Mouse (Mus musculus) cerebellum, adult 2 months (tissue): ENCODE data around the gene Med20. TPM values are rescaled to one million over a fixed set of nuclear protein-coding genes. Genes with fewer than 3 reads are reported as not detected.

Experiments used
- DNase-seq, 2 experiments: peaks; one replicate each; pipeline ENCODE4 v3.0.0; 2021
- H3K27ac ChIP-seq: fragments of 200-500 bp; 2 replicates; pipeline ENCODE4 v1.5.1; 2012; ENCODE audit warnings: low read length, control low read depth, inconsistent platforms; ENCODE audit not compliant: insufficient read depth
- H3K27me3 ChIP-seq: fragments of 200-500 bp; 2 replicates; pipeline ENCODE4 v1.6.1; 2012; ENCODE audit warnings: inconsistent platforms, mild to moderate bottlenecking, low read length, moderate library complexity; ENCODE audit not compliant: control insufficient read depth, insufficient read depth
- H3K4me1 ChIP-seq: fragments of 200-500 bp; 2 replicates; pipeline ENCODE4 v1.6.1; 2011; ENCODE audit warnings: low read length; ENCODE audit not compliant: control insufficient read depth, insufficient read depth
- H3K4me3 ChIP-seq: fragments of 200-500 bp; replicated peaks from 2 replicates; pipeline ENCODE3; 2011; ENCODE audit warnings: mild to moderate bottlenecking, low read depth, low read length, control low read depth; ENCODE audit not compliant: insufficient read depth
- CTCF ChIP-seq: fragments of 200-500 bp; IDR thresholded peaks from 2 replicates; pipeline ENCODE4 v1.5.1; 2011; ENCODE audit warnings: low read depth, mild to moderate bottlenecking, control low read depth, low read length, moderate library complexity, borderline replicate concordance; ENCODE audit not compliant: insufficient read depth
- POLR2A ChIP-seq: fragments of 200-500 bp; IDR thresholded peaks from 2 replicates; pipeline ENCODE4 v1.6.1; 2011; ENCODE audit warnings: low read length, control low read depth, borderline replicate concordance; ENCODE audit not compliant: insufficient read depth
- WGBS: fragments of 180-500 bp; shearing (Covaris S2); methylation state at CpG from one replicate; pipeline ENCODE4 v1.1.7; 2018; 5-methylcytosine and 5-hydroxymethylcytosine counted together
- polyA plus RNA-seq: library from polyadenylated mRNA; depleted of rRNA; stranded (reverse); fragments of >200 nt; gene quantifications from 2 replicates; pipeline ENCODE4 v1.2.3, GENCODE M21; 2012; rRNA removed

The Med20 gene
- polyA plus RNA-seq, 1 experiment, result 43.7 TPM

DNA sequence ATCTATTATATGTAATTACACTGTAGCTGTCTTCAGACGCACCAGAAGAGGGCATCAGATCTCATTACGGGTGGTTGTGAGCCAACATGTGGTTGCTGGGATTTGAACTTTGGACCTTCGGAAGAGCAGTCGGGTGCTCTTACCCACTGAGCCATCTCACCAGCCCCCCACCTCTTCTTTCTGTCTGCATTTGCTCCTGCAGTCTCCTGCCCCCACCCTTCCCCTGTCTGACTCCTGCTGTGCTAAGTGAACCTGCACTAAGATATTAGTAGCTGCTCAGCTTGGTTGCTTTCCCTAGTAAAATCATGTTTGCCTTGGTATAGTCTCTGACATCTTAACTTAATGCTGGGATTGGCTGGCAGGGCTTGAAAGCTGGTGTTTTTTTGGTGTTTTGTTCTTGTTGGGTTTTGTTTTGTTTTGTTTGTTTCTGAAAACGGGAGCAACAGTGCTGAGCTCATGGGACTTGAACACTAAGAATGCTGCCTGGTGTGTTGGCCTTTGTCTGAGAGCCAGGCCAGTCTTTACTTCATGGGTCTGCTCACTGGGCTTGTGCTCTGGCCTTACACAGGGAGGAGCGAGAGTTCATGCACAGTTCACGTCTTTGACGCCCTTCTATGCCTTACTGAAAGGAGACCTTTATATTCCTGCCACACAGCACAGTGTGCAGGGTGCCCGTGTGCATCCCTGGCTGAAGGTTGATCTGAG is 51.8 kb downstream of the Med20 start:
- DNase-seq, result no peak
- TF ChIP-seq POLR2A (no peak), CTCF (no peak)
- Histone ChIP-seq H3K4me3 (no peak overlapping the region), H3K27me3 (no peaks in the 10 kb centered on the region), H3K4me1 (no peaks in the 10 kb centered on the region), H3K27ac (no peak overlapping the region)
- 45% methylated on average over 9 of the region's 9 CpGs for WGBS

DNA sequence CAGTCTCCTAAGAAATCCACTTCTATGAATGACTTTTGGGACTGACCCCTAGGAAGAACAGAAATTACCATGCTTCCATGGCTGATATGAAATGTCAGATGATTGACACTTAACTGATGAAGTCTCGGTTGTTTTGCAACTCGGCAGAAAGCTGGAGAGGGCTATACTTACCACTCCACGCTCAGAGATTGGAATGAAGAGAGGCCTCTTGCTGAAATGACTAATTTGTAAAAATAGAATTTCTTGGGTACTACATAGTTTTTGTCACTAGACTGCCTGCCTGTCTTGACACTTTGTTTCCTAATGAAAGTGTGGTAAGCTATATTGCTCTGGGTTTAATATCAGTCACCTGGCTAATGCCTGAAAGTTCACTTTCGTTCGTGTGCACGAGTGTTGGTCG is 53.1 kb downstream of the Med20 start:
- H3K4me1 ChIP-seq, result no peaks in the 10 kb centered on the region
- no peaks in the 10 kb centered on the region for H3K27me3 ChIP-seq
- WGBS, result 84% methylated on average over 7 of the region's 7 CpGs
- DNase-seq, result no peak
- TF ChIP-seq POLR2A (no peak), CTCF (no peak)
- no peak overlapping the region for H3K4me3 ChIP-seq
- no peak overlapping the region for H3K27ac ChIP-seq

DNA sequence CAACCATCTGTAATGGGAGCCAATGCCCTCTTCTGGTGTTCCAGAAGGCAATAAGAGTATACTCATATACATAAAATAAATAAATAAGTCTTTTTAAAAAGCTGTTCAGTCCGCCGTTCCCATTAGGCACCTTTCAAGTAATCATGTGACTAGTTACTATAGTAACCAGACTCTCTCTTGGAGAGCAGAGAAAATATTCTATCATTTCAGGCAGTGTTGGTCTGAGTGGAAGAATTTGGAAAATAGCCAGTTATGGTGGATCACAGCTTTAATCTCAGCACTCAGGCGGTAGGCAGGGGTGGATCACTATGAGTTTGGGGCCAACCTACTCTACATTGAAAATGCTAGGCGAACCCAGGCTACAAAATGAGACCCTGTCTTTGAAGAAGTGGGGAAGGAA is 57.8 kb downstream of the Med20 start:
- Histone ChIP-seq H3K27ac (no peak overlapping the region), H3K4me1 (no peaks in the 10 kb centered on the region; the same call in 1 of the 2 replicates), H3K27me3 (no peaks in the 10 kb centered on the region), H3K4me3 (no peak overlapping the region)
- WGBS, result 59% methylated on average over 4 of the region's 4 CpGs
- no peak for DNase-seq
- TF ChIP-seq CTCF, result no peak
- no peak for TF ChIP-seq POLR2A

DNA sequence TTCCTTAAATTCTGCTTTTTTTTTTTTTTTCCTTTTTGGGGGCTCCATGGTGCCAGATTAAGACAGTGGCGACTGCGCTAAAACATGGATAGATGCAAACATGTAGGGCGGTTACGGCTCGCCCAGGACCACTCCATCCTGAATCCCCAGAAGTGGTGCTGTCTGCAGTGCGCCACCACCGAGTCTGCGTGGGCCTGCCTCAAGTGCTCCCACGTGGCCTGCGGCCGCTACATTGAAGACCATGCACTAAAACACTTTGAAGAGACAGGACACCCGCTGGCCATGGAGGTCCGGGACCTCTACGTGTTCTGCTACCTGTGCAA is 60.6 kb downstream of the Med20 start:
- TF ChIP-seq CTCF, result no peak
- TF ChIP-seq POLR2A, result no peak
- Histone ChIP-seq H3K4me1 (no peaks in the 10 kb centered on the region; the same call in 1 of the 2 replicates), H3K27me3 (no peaks in the 10 kb centered on the region), H3K4me3 (peak overlapping the region; percentile 33), H3K27ac (no peak overlapping the region)
- no peak for DNase-seq
- WGBS, result 36% methylated on average over 14 of the region's 14 CpGs

DNA sequence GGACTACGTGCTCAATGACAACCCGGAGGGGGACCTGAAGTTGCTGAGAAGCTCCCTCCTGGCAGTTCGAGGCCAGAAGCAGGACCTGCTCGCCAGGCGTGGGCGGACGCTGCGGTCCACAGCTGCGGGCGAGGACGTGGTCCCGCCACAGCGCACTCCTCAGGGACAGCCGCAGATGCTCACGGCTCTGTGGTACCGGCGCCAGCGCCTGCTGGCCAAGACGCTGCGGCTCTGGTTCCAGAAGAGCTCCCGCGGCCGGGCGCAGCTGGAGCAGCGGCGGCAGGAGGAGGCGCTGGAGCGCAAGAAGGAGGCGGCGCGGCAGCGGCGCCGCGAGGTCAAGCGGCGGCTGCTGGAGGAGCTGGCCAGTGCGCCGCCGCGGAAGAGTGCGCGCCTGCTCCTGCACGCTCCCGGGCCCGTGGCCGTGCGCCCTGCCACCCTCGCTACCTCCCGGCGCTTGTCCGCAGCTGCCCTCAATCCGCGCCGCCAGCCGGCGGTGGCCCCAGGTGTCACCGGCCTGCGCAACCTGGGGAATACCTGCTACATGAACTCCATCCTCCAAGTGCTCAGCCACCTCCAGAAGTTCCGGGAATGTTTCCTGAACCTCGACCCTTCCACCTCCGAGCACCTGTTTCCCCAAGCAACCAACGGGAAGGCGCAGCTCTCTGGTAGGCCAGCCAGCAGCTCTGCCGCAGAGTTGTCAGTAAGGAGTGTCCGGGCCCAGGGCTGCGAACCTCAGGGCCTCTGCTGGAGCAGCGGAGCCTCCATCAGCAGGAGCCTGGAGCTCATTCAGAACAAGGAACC is 61.1 kb downstream of the Med20 start:
- H3K4me3 ChIP-seq, result peak overlapping the region; percentile 39
- WGBS, result 8% methylated on average over 68 of the region's 68 CpGs
- H3K27me3 ChIP-seq, result no peaks in the 10 kb centered on the region
- H3K4me1 ChIP-seq, result no peaks in the 10 kb centered on the region; the same call in 1 of the 2 replicates
- peak; percentile 46 to 48 for DNase-seq
- TF ChIP-seq POLR2A, result no peak
- no peak for TF ChIP-seq CTCF
- no peak overlapping the region for H3K27ac ChIP-seq

Other genes with a start within 250 kb of the Med20 start
- 58.8 and 63.7 TPM in 2 replicates for gene Mrps10, start 242.7 kb upstream of the Med20 start, polyA plus RNA-seq
- gene Guca1b, start 226.2 kb upstream of the Med20 start, polyA plus RNA-seq, result 1.9 and 2.0 TPM in 2 replicates
- gene Guca1a, start 211.0 kb upstream of the Med20 start, polyA plus RNA-seq, result 0.21 and 0.25 TPM in 2 replicates
- gene AI661453, start 175.0 kb upstream of the Med20 start, polyA plus RNA-seq, result 0.11 and 0.13 TPM in 2 replicates
- gene 1700001C19Rik, start 174.2 kb upstream of the Med20 start, polyA plus RNA-seq, result 0.19 and 0.25 TPM in 2 replicates
- gene Taf8, start 109.3 kb upstream of the Med20 start, polyA plus RNA-seq, result 30.7 and 32.0 TPM in 2 replicates
- gene Ccnd3, start 106.5 kb upstream of the Med20 start, polyA plus RNA-seq, result 50.5 and 57.3 TPM in 2 replicates
- 13.6 and 14.9 TPM in 2 replicates for gene Bysl, start 90 bp upstream of the Med20 start, polyA plus RNA-seq
- gene Gm20517, start within 50 bp of the Med20 start, polyA plus RNA-seq, result 1.7 and 2.1 TPM in 2 replicates
- 11.1 and 11.2 TPM in 2 replicates for gene Usp49, start 19.1 kb downstream of the Med20 start, polyA plus RNA-seq
- gene Tomm6, start 76.8 kb downstream of the Med20 start, polyA plus RNA-seq, result 148 and 167 TPM in 2 replicates
- 46.5 and 51.3 TPM in 2 replicates for gene Frs3, start 77.4 kb downstream of the Med20 start, polyA plus RNA-seq
- 6.6 and 7.0 TPM in 2 replicates for gene Gm21981, start 82.9 kb downstream of the Med20 start, polyA plus RNA-seq
- gene Prickle4, start 83.2 kb downstream of the Med20 start, polyA plus RNA-seq, result 1.5 and 2.4 TPM in 2 replicates
- 0.13 and 0.31 TPM in 2 replicates for gene Pgc, start 115.3 kb downstream of the Med20 start, polyA plus RNA-seq
- 26.4 and 27.5 TPM in 2 replicates for gene Tfeb, start 125.4 kb downstream of the Med20 start, polyA plus RNA-seq
- gene Mdfi, start 223.1 kb downstream of the Med20 start, polyA plus RNA-seq, result 24.1 and 32.5 TPM in 2 replicates